Mouse (Mus musculus): ENCODE results near the gene Sptbn4. TPM values are rescaled to one million over a fixed set of nuclear protein-coding genes. Genes with fewer than 3 reads are reported as not detected.

The Sptbn4 gene
- total RNA-seq, 2 experiments from 2014 or later: 147 TPM

GRCm38 (mm10) chr7:27361283-27361946, 86.1 kb downstream of the Sptbn4 start:
- peak; percentile 98 to 99 for DNase-seq (ENCODE audit: low spot score in 2 of 2)
- TF ChIP-seq CTCF (conservative IDR thresholded peaks at IDR 0.05): no peak
- Histone ChIP-seq H3K4me3 (peak overlapping the region; percentile 34), H3K27ac (no peak overlapping the region; the same call in 1 of the 2 replicates)

- no peak for TF ChIP-seq CTCF (conservative IDR thresholded peaks at IDR 0.05)
- H3K27ac ChIP-seq: no peak overlapping the region
Observed at GRCm38 (mm10) chr7:27360749-27361148, 86.7 kb downstream of the Sptbn4 start.

GRCm38 (mm10) chr7:27359706-27360358, 87.7 kb downstream of the Sptbn4 start:
- no peak overlapping the region for H3K27ac ChIP-seq
- DNase-seq (ENCODE audit: low spot score in 2 of 2): no peak
- no peak for TF ChIP-seq CTCF (conservative IDR thresholded peaks at IDR 0.05)

More at GRCm38 (mm10) chr7:27360749-27361148, 86.7 kb downstream of the Sptbn4 start:
- DNase-seq (ENCODE audit: low spot score in 2 of 2): no peak
- no peak overlapping the region for H3K4me3 ChIP-seq

GRCm38 (mm10) chr7:27359162-27359561, 88.3 kb downstream of the Sptbn4 start:
- no peak overlapping the region for H3K4me3 ChIP-seq
- H3K27ac ChIP-seq: no peak overlapping the region
- TF ChIP-seq CTCF (conservative IDR thresholded peaks at IDR 0.05): peak; percentile 49
- DNase-seq (ENCODE audit: low spot score in 2 of 2): no peak

More at GRCm38 (mm10) chr7:27359706-27360358, 87.7 kb downstream of the Sptbn4 start:
- H3K4me3 ChIP-seq: no peak overlapping the region

GRCm38 (mm10) chr7:27357595-27357978, 89.9 kb downstream of the Sptbn4 start:
- Histone ChIP-seq H3K27ac (no peak overlapping the region), H3K4me3 (no peak overlapping the region)
- DNase-seq (ENCODE audit: low spot score in 2 of 2): no peak
- TF ChIP-seq CTCF (conservative IDR thresholded peaks at IDR 0.05): no peak

GRCm38 (mm10) chr7:27356861-27357594, 90.5 kb downstream of the Sptbn4 start, which contains the start of gene Gm20479:
Gm20479 (minus strand) TSS chr7:27357419.
- TF ChIP-seq CTCF (conservative IDR thresholded peaks at IDR 0.05): no peak
- Histone ChIP-seq H3K27ac (peak within 1 kb of the TSS; percentile 62), H3K4me3 (peak within 1 kb of the TSS; percentile 67)
- DNase-seq (ENCODE audit: low spot score in 2 of 2): no peak

GRCm38 (mm10) chr7:27356248-27356647, 91.2 kb downstream of the Sptbn4 start:
- no peak for TF ChIP-seq CTCF (conservative IDR thresholded peaks at IDR 0.05)
- H3K4me3 ChIP-seq: peak overlapping the region; percentile 67
- DNase-seq (ENCODE audit: low spot score in 2 of 2): no peak
- H3K27ac ChIP-seq: peak overlapping the region; percentile 62

GRCm38 (mm10) chr7:27355745-27356240, 91.7 kb downstream of the Sptbn4 start, which contains the start of gene Shkbp1:
Shkbp1 (minus strand) TSS chr7:27356019.
- TF ChIP-seq CTCF (conservative IDR thresholded peaks at IDR 0.05): no peak
- Histone ChIP-seq H3K4me3 (peak within 1 kb of the TSS; percentile 67), H3K27ac (peak within 1 kb of the TSS; percentile 75)
- DNase-seq (ENCODE audit: low spot score in 2 of 2): peak; percentile 75 to 90

GRCm38 (mm10) chr7:27355261-27355660, 92.2 kb downstream of the Sptbn4 start:
- H3K4me3 ChIP-seq: peak overlapping the region; percentile 67
- no peak for DNase-seq (ENCODE audit: low spot score in 2 of 2)
- no peak for TF ChIP-seq CTCF (conservative IDR thresholded peaks at IDR 0.05)
- H3K27ac ChIP-seq: peak overlapping the region; percentile 75; the same call in 1 of the 2 replicates

- H3K4me3 ChIP-seq: peak overlapping the region; percentile 67; the same call in 1 of the 2 replicates
- no peak overlapping the region for H3K27ac ChIP-seq
- TF ChIP-seq CTCF (conservative IDR thresholded peaks at IDR 0.05): no peak
- no peak for DNase-seq (ENCODE audit: low spot score in 2 of 2)
Observed at GRCm38 (mm10) chr7:27354783-27355182, 92.7 kb downstream of the Sptbn4 start.

- no peak for DNase-seq (ENCODE audit: low spot score in 2 of 2)
- Histone ChIP-seq H3K27ac (no peak overlapping the region), H3K4me3 (no peak overlapping the region)
- no peak for TF ChIP-seq CTCF (conservative IDR thresholded peaks at IDR 0.05)
Observed at GRCm38 (mm10) chr7:27354144-27354543, 93.3 kb downstream of the Sptbn4 start.

GRCm38 (mm10) chr7:27345444-27345843, 102.0 kb downstream of the Sptbn4 start:
- DNase-seq (ENCODE audit: low spot score in 2 of 2): no peak
- H3K27ac ChIP-seq: no peak overlapping the region
- TF ChIP-seq CTCF (conservative IDR thresholded peaks at IDR 0.05): no peak
- no peak overlapping the region for H3K4me3 ChIP-seq

GRCm38 (mm10) chr7:27342595-27342994, 104.9 kb downstream of the Sptbn4 start:
- Histone ChIP-seq H3K27ac (no peak overlapping the region), H3K4me3 (no peak overlapping the region)
- DNase-seq (ENCODE audit: low spot score in 2 of 2): no peak
- TF ChIP-seq CTCF (conservative IDR thresholded peaks at IDR 0.05): peak; percentile 51

Data from layer of hippocampus, adult 2 months (tissue).